Mouse (Mus musculus) embryonic facial prominence, embryonic 11.5 days (tissue): ENCODE measurements around the gene Prkch. TPM values are rescaled to one million over a fixed set of nuclear protein-coding genes. Genes with fewer than 3 reads are reported as not detected.

Source experiments
- ATAC-seq: fragments of 200-750 bp; cut with Nextera tagmentation; replicated peaks from 2 replicates; pipeline ENCODE4 v1.8.0; 2017; ENCODE audit warnings: low read depth; ENCODE audit not compliant: insufficient number of reproducible peaks, low FRiP score, low TSS enrichment
- DNase-seq: peaks from one replicate; pipeline ENCODE4 v3.0.0-alpha.2; 2015; ENCODE audit warnings: low spot score
- H3K27ac ChIP-seq: fragments of 300-500 bp; sonication (generic); replicated peaks from 2 replicates; pipeline ENCODE4 v1.5.1; 2014; ENCODE audit warnings: mild to moderate bottlenecking, low read depth, low read length, control low read depth
- H3K27me3 ChIP-seq: fragments of 300-500 bp; sonication (generic); 2 replicates; pipeline ENCODE4 v1.6.1; 2014; ENCODE audit warnings: mild to moderate bottlenecking, low read length, moderate library complexity, mixed read lengths; ENCODE audit not compliant: control insufficient read depth, insufficient read depth
- H3K36me3 ChIP-seq: fragments of 300-500 bp; sonication (generic); replicated peaks from 2 replicates; pipeline ENCODE4 v1.6.1; 2014; ENCODE audit warnings: low read depth, mild to moderate bottlenecking, low read length, moderate library complexity, mixed read lengths; ENCODE audit not compliant: control insufficient read depth, insufficient read depth
- H3K4me1 ChIP-seq: fragments of 300-500 bp; sonication (generic); 2 replicates; pipeline ENCODE4 v1.6.1; 2014; ENCODE audit warnings: low read length, mixed read lengths; ENCODE audit not compliant: control insufficient read depth, insufficient read depth
- H3K4me2 ChIP-seq: fragments of 300-500 bp; sonication (generic); 2 replicates; pipeline ENCODE4 v1.6.1; 2014; ENCODE audit warnings: low read depth, mild to moderate bottlenecking, control low read depth, low read length, moderate library complexity
- H3K4me3 ChIP-seq: fragments of 300-500 bp; sonication (generic); 2 replicates; pipeline ENCODE4 v1.5.1; 2014; ENCODE audit warnings: low read depth, low read length, control low read depth
- H3K9ac ChIP-seq: fragments of 300-500 bp; sonication (generic); replicated peaks from 2 replicates; pipeline ENCODE4 v1.6.1; 2014; ENCODE audit warnings: mild to moderate bottlenecking, control low read depth, low read length
- H3K9me3 ChIP-seq: fragments of 300-500 bp; sonication (generic); replicated peaks from 2 replicates; pipeline ENCODE4 v1.6.1; 2016; ENCODE audit warnings: mild to moderate bottlenecking, low read length, inconsistent platforms, mixed read lengths; ENCODE audit not compliant: control insufficient read depth
- WGBS: fragments of 180-500 bp; shearing (Covaris S2); extraction: QIAGEN DNeasy Blood & Tissue Kit; methylation state at CpG from one replicate; pipeline ENCODE4 v1.1.7; 2014; 5-methylcytosine and 5-hydroxymethylcytosine counted together
- polyA plus RNA-seq: library from polyadenylated mRNA; unstranded; fragments of >200 nt; fragmentation: Nextera tagmentation; extraction: Ambion mirVana; gene quantifications from 2 replicates; pipeline ENCODE4 v1.2.1, GENCODE M21; 2014

Prkch gene
- polyA plus RNA-seq, 1 experiment from 2014 or later = 11.6 TPM

GRCm38 (mm10) chr12:73736931-73737330, 152.3 kb downstream of the Prkch start:
- no peak for ATAC-seq
- Histone ChIP-seq H3K36me3 (no peaks in the 10 kb centered on the region), H3K4me2 (no peak overlapping the region), H3K9me3 (no peaks in the 10 kb centered on the region), H3K9ac (no peak overlapping the region), H3K4me1 (no peaks in the 10 kb centered on the region), H3K27me3 (no peaks in the 10 kb centered on the region), H3K4me3 (no peak overlapping the region), H3K27ac (no peak overlapping the region)
- WGBS = 73% methylated on average over 3 of the region's 3 CpGs
- no peak for DNase-seq

- H3K9ac ChIP-seq = no peak overlapping the region
- no peaks in the 10 kb centered on the region for H3K27me3 ChIP-seq
- H3K27ac ChIP-seq = no peak overlapping the region
- no peak overlapping the region for H3K4me3 ChIP-seq
- H3K4me1 ChIP-seq = no peaks in the 10 kb centered on the region
- no peak for ATAC-seq
- no peaks in the 10 kb centered on the region for H3K36me3 ChIP-seq
- 89% methylated on average over 6 of the region's 6 CpGs for WGBS
- DNase-seq = no peak
- no peak overlapping the region for H3K4me2 ChIP-seq
- H3K9me3 ChIP-seq = no peaks in the 10 kb centered on the region
Observed at GRCm38 (mm10) chr12:73739611-73740219, 155.1 kb downstream of the Prkch start.

- 71% methylated on average over 3 of the region's 3 CpGs for WGBS
- Histone ChIP-seq H3K4me2 (no peak overlapping the region), H3K36me3 (no peaks in the 10 kb centered on the region), H3K4me3 (no peak overlapping the region), H3K27me3 (no peaks in the 10 kb centered on the region), H3K9me3 (no peaks in the 10 kb centered on the region), H3K27ac (no peak overlapping the region), H3K9ac (no peak overlapping the region), H3K4me1 (no peaks in the 10 kb centered on the region)
- no peak for DNase-seq
- no peak for ATAC-seq
Observed at GRCm38 (mm10) chr12:73742577-73742976, 158.0 kb downstream of the Prkch start.

GRCm38 (mm10) chr12:73743087-73743486, 158.5 kb downstream of the Prkch start:
- Histone ChIP-seq H3K27ac (no peak overlapping the region), H3K4me2 (no peak overlapping the region), H3K27me3 (no peaks in the 10 kb centered on the region), H3K4me3 (no peak overlapping the region), H3K36me3 (no peaks in the 10 kb centered on the region), H3K9me3 (no peaks in the 10 kb centered on the region), H3K4me1 (no peaks in the 10 kb centered on the region), H3K9ac (no peak overlapping the region)
- ATAC-seq = 0 out of 2 replicates have a peak, but pooled peaks have one; percentile 50
- DNase-seq = no peak

- no peak overlapping the region for H3K9ac ChIP-seq
- 92% methylated on average over 6 of the region's 6 CpGs for WGBS
- no peaks in the 10 kb centered on the region for H3K36me3 ChIP-seq
- DNase-seq (no peak), ATAC-seq (no peak)
- H3K4me3 ChIP-seq = no peak overlapping the region
- no peaks in the 10 kb centered on the region for H3K27me3 ChIP-seq
- no peaks in the 10 kb centered on the region for H3K9me3 ChIP-seq
- no peaks in the 10 kb centered on the region for H3K4me1 ChIP-seq
- H3K27ac ChIP-seq = no peak overlapping the region
- H3K4me2 ChIP-seq = no peak overlapping the region
Observed at GRCm38 (mm10) chr12:73746072-73746471, 161.5 kb downstream of the Prkch start.

- Histone ChIP-seq H3K4me2 (no peak overlapping the region), H3K4me3 (no peak overlapping the region), H3K27me3 (no peaks in the 10 kb centered on the region), H3K4me1 (no peaks in the 10 kb centered on the region), H3K36me3 (no peaks in the 10 kb centered on the region), H3K9me3 (no peaks in the 10 kb centered on the region), H3K9ac (no peak overlapping the region), H3K27ac (no peak overlapping the region)
- DNase-seq = no peak
- no peak for ATAC-seq
- WGBS = 94% methylated on average over 3 of the region's 3 CpGs
Observed at GRCm38 (mm10) chr12:73748373-73748772, 163.8 kb downstream of the Prkch start.

GRCm38 (mm10) chr12:73754476-73755150, 170.0 kb downstream of the Prkch start:
- H3K4me1 ChIP-seq = no peaks in the 10 kb centered on the region
- H3K4me2 ChIP-seq = no peak overlapping the region
- no peak overlapping the region for H3K27ac ChIP-seq
- no peaks in the 10 kb centered on the region for H3K36me3 ChIP-seq
- ATAC-seq (no peak), DNase-seq (no peak)
- H3K27me3 ChIP-seq = no peaks in the 10 kb centered on the region
- H3K9me3 ChIP-seq = no peaks in the 10 kb centered on the region
- WGBS = 51% methylated on average over 9 of the region's 9 CpGs
- no peak overlapping the region for H3K9ac ChIP-seq
- H3K4me3 ChIP-seq = no peak overlapping the region

- ATAC-seq (no peak), DNase-seq (no peak)
- Histone ChIP-seq H3K4me2 (no peak overlapping the region), H3K27me3 (no peaks in the 10 kb centered on the region), H3K36me3 (no peaks in the 10 kb centered on the region), H3K27ac (no peak overlapping the region), H3K9me3 (no peaks in the 10 kb centered on the region), H3K4me1 (no peaks in the 10 kb centered on the region), H3K4me3 (no peak overlapping the region), H3K9ac (no peak overlapping the region)
- 78% methylated on average over 8 of the region's 8 CpGs for WGBS
Observed at GRCm38 (mm10) chr12:73755646-73756045, 171.1 kb downstream of the Prkch start.
